Comparison of ENCODE assay signal across 1 mouse cellular context in the genomic region with DNA sequence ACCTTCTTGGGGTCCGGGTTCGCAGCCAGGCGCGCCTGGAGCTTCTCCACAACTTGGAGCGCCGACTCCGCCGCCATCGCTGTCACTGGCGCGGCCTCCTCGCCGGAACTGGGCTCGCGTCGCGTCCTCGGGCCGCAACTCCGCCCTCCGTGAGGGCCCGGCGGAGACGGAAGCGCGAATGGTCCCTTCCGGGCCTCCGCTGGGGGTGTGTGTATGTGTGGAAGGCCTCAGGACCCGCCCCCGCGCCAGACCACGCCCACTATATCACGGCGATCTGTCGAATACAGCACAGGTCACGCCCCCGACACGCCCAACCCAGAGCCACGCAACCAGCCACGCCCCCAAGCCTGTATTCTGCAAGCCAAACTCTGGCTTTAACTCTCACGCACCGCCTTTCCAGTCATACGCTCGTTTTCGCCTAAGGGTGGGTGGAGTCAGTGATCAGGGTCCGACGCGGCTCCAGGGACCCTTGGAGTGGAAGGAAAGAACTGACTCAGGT.
TF ChIP-seq lines count a peak whose summit lies in the region.

Eloa (minus strand) TSS at position 215 of the 499 bp plus-strand sequence.

TF ChIP-seq in MEL, 35 proteins besides CTCF, POLR2A, EP300 and RAD21 (continued from another document):
- TF ChIP-seq KAT2A (conservative IDR thresholded peaks at IDR 0.05; ENCODE audit: low read depth, low read length) = no peak; the same call in 1 of the 2 replicates
- TF ChIP-seq MAX (IDR thresholded peaks at IDR 0.05; ENCODE audit: low read length) = peak; percentile 72
- TF ChIP-seq MXI1 (IDR thresholded peaks at IDR 0.05; ENCODE audit: low read depth, low read length) = peak; percentile 80
- no peak for TF ChIP-seq MEF2A (IDR thresholded peaks at IDR 0.05; ENCODE audit: extremely low read depth, insufficient replicate concordance, low read depth, low read length, poor library complexity, severe bottlenecking)
- TF ChIP-seq GABPA (IDR thresholded peaks at IDR 0.05; ENCODE audit: low read depth, low read length) = no peak
- no peak for TF ChIP-seq ZC3H11A (IDR thresholded peaks at IDR 0.05; ENCODE audit: low read depth, low read length)
- TF ChIP-seq TAL1 (IDR thresholded peaks at IDR 0.05; ENCODE audit: low read length) = no peak
- peak; percentile 84 for TF ChIP-seq ZMIZ1 (IDR thresholded peaks at IDR 0.05; ENCODE audit: low read depth, low read length)
- no peak for TF ChIP-seq USF2 (IDR thresholded peaks at IDR 0.05; ENCODE audit: borderline replicate concordance in 1 of 2, insufficient read depth in 1 of 2, low read depth in 1 of 2, low read length in 2 of 2)
- TF ChIP-seq TBP (IDR thresholded peaks at IDR 0.05; ENCODE audit: low read depth, low read length) = peak; percentile 74
